Mouse (Mus musculus) neutrophil, adult 5-6 weeks (primary cell): ENCODE results near the gene 4930415O20Rik. TPM values are rescaled to one million over a fixed set of nuclear protein-coding genes. Genes with fewer than 3 reads are reported as not detected.

Source experiments
- ATAC-seq: fragments of 151-379, 151-347 bp; 2 replicates; pipeline ENCODE4 v1.8.0; 2017; ENCODE audit warnings: mild to moderate bottlenecking, moderate TSS enrichment; ENCODE audit not compliant: insufficient number of reproducible peaks, poor library complexity, low FRiP score, severe bottlenecking; ENCODE audit errors: extremely low read depth
- total RNA-seq: library from RNA; stranded (forward); fragments of 200-1000 nt; gene quantifications from 2 replicates; pipeline ENCODE4 v1.2.3, GENCODE M21; 2017

Gene 4930415O20Rik
- total RNA-seq, 1 experiment from 2014 or later, result not detected

DNA sequence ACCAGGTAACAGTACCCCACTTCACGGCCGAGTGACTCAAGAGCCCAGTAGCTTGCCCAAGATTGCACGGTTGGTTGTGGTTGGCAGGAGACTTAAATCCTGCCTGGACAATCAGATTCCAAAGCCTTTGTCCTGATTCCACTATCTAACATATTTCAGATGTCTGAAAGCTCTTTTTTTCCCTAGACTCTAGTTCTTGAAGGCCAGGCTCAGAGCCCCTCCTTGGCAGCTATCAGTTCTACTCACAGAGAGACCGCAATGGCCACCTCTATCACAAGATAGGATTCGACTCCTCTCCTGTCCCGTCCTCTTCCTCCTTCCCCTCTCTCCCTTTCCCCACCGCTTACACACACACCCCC lies 31.0 kb downstream of the 4930415O20Rik start:
- no peak for ATAC-seq

DNA sequence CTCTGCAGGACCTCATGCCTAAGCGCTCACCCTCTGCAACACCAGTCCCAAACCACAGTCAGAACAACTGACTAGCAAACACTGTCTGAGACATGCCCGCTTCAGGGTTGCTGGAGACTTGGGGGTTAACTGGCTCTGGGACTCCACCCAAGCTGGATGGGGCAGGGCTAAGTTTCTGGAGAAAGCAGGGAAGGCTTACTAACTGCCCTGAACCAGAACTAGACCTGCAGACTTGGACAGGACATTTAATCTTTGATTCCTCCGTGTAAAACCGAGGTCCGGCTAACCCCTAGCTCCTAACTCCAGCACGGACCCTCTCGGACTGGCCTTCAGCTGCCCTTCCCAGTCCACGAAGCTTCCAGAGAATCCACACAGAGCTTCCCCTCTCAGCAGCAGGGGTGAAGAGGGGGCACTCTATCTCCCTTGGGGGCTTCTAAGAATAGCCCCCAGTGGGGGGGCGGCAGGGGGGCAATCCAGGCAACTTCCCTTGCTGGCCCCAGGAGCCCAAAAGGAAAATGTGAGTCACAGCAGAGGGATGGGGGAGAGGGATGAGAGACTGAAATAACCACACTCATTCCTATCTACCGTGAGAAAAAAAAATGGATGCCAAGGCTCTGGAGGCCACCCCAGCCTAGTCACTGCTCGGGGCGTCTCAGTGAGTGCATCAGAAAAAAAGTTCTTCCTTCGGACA lies 31.5 kb downstream of the 4930415O20Rik start:
- no peak for ATAC-seq

GRCm38 (mm10) chr15:98602921-98603458 lies 32.2 kb downstream of the 4930415O20Rik start:
- ATAC-seq, result no peak

GRCm38 (mm10) chr15:98604041-98604575 lies 33.3 kb downstream of the 4930415O20Rik start:
- no peak for ATAC-seq

- ATAC-seq, result no peak
These were observed 35.3 kb downstream of the 4930415O20Rik start for GRCm38 (mm10) chr15:98606051-98606536.

DNA sequence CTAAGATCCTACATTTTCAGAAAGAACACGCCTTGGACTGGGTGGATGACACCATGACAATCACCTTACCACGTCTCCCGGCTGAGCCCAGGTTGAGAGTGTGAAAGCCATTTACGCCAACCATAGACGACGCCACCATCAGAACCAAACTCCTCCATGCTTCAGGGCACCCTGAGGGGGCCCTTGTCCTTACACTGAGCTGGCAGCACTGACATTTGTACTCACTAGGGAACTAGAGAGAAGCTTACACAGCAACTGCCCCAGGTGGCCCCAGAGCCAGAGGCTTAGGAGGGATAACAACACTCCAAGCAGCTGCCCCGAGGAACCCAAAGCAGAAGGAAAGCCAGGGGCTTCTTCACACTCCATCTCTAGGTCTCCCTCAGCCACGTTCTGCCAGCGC lies 35.9 kb downstream of the 4930415O20Rik start:
- ATAC-seq, result no peak

GRCm38 (mm10) chr15:98607557-98607956 lies 36.8 kb downstream of the 4930415O20Rik start:
- no peak for ATAC-seq

- ATAC-seq, result no peak
These were observed 37.4 kb downstream of the 4930415O20Rik start for GRCm38 (mm10) chr15:98608058-98608783.

GRCm38 (mm10) chr15:98608784-98609250 lies 38.0 kb downstream of the 4930415O20Rik start:
- ATAC-seq, result no peak

DNA sequence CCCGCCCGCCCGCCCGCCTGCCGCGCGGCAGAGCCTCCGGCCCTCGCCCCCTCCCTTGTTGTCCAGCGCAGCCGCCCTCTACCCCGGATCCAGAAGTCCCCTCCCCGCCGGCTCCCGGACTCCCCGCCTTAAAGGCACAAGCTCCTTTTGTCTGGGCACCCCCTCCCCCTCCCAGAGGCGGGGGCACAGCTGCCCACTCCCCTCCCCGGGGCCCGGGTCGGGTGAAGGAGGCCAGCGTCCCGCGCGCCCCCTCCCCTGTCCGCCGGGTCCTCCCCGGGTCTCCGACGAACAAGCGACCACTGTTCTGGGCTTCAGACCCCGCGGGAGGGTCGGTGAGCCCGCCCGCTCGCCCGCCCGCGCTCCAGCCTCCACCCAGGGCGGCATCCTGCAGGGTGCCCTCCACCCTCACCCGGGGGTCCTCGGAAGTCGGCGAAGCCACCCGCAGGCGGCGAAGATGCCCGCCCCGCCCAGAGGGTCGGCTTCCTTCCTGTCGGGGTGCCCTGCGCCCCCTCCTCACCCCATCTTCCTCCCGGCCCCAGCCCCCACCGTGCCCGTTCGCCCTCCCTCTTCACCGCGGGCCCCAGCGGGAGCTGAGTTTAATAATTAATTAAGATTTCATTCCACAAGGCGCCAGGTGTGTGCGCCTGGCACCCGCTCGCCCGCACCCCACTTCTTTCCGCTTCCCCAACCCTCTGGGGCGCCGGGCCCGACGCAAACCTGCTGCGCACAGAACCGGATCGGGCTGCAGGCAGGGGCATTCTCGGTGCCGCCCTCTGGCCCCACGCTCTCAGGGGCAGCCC lies 38.7 kb downstream of the 4930415O20Rik start, which contains the start of gene Adcy6:
Gene Adcy6, minus strand, starts transcription at position 746 of the 800 bp plus-strand sequence.
- ATAC-seq, result no peak

GRCm38 (mm10) chr15:98610131-98610633 lies 39.4 kb downstream of the 4930415O20Rik start:
- ATAC-seq, result no peak

- no peak for ATAC-seq
These were observed 41.4 kb downstream of the 4930415O20Rik start for GRCm38 (mm10) chr15:98612229-98612628.

DNA sequence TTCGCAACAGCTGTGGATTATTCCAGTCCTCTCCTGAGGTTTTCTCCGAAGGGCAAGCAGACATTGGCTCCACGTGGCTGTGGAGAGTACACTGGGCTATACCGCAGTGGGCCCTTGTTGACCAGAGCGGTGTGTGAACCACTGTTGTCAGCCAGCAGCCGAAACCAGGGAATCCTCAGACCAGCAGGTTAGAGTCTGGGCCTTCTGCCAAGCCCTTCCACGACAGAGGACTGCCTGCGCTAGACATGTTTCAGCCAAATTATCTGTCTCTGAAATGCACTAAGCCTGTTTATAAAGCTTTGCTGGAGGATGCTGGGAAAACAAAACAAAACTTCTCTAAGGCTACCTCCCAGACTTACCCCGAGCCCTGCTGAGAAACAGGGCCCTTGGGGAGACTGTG lies 43.7 kb downstream of the 4930415O20Rik start:
- ATAC-seq, result no peak

DNA sequence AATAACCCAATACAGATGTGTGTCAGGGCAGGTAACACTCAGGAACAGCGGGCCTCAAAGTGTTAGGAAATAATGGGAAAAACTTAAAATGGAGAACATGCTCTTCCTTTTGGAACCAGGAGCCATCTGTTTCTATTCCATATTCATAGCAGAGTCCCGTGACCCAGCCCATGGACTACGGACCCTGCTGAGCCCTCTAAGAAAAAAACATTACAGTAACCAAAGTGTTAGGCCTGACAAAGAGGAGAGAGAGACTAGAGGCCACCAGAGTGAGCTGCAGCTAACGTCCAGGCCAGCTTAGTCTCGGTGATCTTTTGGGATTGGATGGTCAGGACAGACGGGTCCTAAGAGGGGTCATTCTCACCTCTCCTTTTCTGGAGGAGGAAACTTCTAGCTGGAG lies 44.2 kb downstream of the 4930415O20Rik start:
- no peak for ATAC-seq

DNA sequence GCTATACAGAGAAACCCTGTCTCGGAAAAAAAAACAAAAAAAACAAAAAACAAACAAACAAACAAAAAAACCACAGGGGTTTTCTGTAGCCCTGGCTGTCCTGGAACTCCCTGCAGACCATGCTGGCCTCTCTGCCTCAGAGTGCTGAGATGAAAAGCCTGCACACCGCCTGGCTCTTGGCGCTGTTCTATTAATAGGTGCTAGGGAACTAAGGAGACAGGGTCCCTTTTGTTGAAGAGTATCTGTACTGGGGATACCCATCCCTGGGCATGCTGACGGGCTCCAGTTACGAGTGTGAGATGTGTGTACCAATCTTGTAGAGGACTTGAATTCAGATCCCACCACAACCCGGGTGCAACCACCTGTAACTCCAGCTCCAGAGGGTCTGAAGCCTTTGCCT lies 44.9 kb downstream of the 4930415O20Rik start:
- ATAC-seq, result no peak

GRCm38 (mm10) chr15:98616362-98617175 lies 45.8 kb downstream of the 4930415O20Rik start:
- no peak for ATAC-seq

- peak; percentile 26; the same call in 1 of the 2 replicates for ATAC-seq
These were observed 46.4 kb downstream of the 4930415O20Rik start for GRCm38 (mm10) chr15:98617176-98617537.

- ATAC-seq, result no peak
These were observed 51.4 kb downstream of the 4930415O20Rik start for GRCm38 (mm10) chr15:98622199-98622598.
